Mouse (Mus musculus): ENCODE data around the gene Emc1. TPM values are rescaled to one million over a fixed set of nuclear protein-coding genes. Genes with fewer than 3 reads are reported as not detected.
"Not testable (repeated sequence)": the region's sequence is repeated elsewhere in the genome, so short reads cannot be mapped to it uniquely, and the experiment has no call there.

The Emc1 gene
- polyA plus RNA-seq, 1 experiment from 2014 or later = 14.1 TPM

DNA sequence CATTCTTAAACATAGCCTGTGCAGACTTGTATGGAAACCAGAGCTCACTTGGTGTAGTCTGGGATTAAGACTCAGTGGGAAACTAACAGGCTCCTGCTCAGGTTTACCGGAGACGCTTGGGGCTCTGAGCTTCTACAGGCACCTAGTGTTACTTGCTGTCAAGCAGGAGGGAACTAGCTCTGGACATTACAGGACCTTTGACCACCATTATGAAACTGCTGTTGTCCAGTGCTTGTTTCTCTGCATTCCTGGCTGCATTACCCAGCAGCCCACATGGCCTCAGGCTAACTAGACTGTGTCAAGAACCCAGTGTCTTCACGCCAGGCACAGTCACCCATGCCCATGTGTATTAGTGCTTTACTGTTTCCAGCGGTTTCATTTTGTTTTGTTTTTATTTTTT is 20.7 kb downstream of the Emc1 start:
- ATAC-seq (ENCODE audit: low read depth) = no peak
- Histone ChIP-seq H3K4me3 (ENCODE audit: low read depth, low read length) (no peak overlapping the region), H3K9ac (ENCODE audit: low read depth, low read length) (no peak overlapping the region), H3K4me1 (ENCODE audit: control insufficient read depth, insufficient read depth, low read length) (no peaks in the 10 kb centered on the region), H3K27ac (replicated peaks; ENCODE audit: low read depth, low read length) (no peak overlapping the region), H3K9me3 (ENCODE audit: control insufficient read depth, low read length) (no peaks in the 10 kb centered on the region), H3K36me3 (ENCODE audit: control insufficient read depth, insufficient read depth, low read length) (peaks cover 83% of the 10 kb centered on the region), H3K27me3 (replicated peaks; ENCODE audit: control insufficient read depth, insufficient read depth, low read length) (no peaks in the 10 kb centered on the region), H3K4me2 (ENCODE audit: low read depth, low read length) (no peak overlapping the region)
- WGBS = 80% methylated on average over 4 of the region's 4 CpGs
- no peak for DNase-seq (ENCODE audit: low spot score)

DNA sequence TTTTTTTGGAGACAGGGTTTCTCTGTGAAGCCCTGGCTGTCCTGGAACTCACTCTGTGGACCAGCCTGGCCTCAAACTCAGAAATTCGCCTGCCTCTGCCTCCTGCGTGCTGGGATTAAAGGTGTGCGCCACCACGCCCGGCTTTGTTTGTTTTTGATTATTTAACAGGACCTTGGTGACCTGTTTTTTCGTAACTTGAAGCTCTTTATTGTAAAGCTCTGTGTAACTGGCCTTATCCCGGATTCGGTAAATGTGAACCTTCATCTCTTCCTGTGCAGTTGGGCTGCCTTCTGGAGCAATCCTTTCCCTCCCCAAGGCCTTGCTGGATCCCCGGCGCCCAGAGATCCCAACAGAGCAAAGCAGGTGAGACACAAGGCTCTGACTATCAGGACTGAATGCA is 21.1 kb downstream of the Emc1 start:
- Histone ChIP-seq H3K27me3 (replicated peaks; ENCODE audit: control insufficient read depth, insufficient read depth, low read length) (no peaks in the 10 kb centered on the region), H3K9ac (ENCODE audit: low read depth, low read length) (no peak overlapping the region), H3K9me3 (ENCODE audit: control insufficient read depth, low read length) (no peaks in the 10 kb centered on the region), H3K27ac (replicated peaks; ENCODE audit: low read depth, low read length) (no peak overlapping the region), H3K4me1 (ENCODE audit: control insufficient read depth, insufficient read depth, low read length) (no peaks in the 10 kb centered on the region), H3K36me3 (ENCODE audit: control insufficient read depth, insufficient read depth, low read length) (peaks cover 79% of the 10 kb centered on the region), H3K4me2 (ENCODE audit: low read depth, low read length) (no peak overlapping the region), H3K4me3 (ENCODE audit: low read depth, low read length) (no peak overlapping the region)
- WGBS = 89% methylated on average over 10 of the region's 10 CpGs
- ATAC-seq (ENCODE audit: low read depth) (no peak), DNase-seq (ENCODE audit: low spot score) (no peak)

DNA sequence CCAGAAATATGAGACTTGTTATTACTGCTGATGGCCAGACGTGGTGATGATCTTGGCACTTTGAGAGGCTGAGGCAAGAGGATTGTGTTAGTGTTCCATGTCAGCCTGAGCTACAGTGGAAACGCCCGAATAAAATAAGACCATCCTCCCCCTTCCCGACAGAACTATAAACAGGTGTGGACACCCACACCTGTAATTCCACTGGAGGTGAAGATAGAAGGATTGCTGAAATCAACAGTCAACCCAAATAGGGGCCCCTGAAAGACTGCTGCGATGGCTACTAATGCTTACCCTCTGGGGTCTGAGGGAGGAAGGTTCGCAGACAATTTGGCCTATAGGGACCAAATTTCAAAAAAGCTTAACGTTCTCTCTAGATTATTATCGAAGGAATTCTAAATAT is 27.3 kb downstream of the Emc1 start:
- no peaks in the 10 kb centered on the region for H3K27me3 ChIP-seq (replicated peaks; ENCODE audit: control insufficient read depth, insufficient read depth, low read length)
- DNase-seq (ENCODE audit: low spot score) = no peak
- H3K9me3 ChIP-seq (ENCODE audit: control insufficient read depth, low read length) = no peaks in the 10 kb centered on the region
- WGBS = 12% methylated on average over 8 of the region's 8 CpGs
- peaks cover 12% of the 10 kb centered on the region; the same call in 1 of the 2 replicates for H3K4me1 ChIP-seq (ENCODE audit: control insufficient read depth, insufficient read depth, low read length)
- ATAC-seq (ENCODE audit: low read depth) = no peak
- H3K36me3 ChIP-seq (ENCODE audit: control insufficient read depth, insufficient read depth, low read length) = peaks cover 26% of the 10 kb centered on the region
- peak overlapping the region; percentile 81 for H3K4me2 ChIP-seq (ENCODE audit: low read depth, low read length)
- peak overlapping the region; percentile 90 for H3K27ac ChIP-seq (replicated peaks; ENCODE audit: low read depth, low read length)
- peak overlapping the region; percentile 91 for H3K9ac ChIP-seq (ENCODE audit: low read depth, low read length)
- peak overlapping the region; percentile 91 for H3K4me3 ChIP-seq (ENCODE audit: low read depth, low read length)

DNA sequence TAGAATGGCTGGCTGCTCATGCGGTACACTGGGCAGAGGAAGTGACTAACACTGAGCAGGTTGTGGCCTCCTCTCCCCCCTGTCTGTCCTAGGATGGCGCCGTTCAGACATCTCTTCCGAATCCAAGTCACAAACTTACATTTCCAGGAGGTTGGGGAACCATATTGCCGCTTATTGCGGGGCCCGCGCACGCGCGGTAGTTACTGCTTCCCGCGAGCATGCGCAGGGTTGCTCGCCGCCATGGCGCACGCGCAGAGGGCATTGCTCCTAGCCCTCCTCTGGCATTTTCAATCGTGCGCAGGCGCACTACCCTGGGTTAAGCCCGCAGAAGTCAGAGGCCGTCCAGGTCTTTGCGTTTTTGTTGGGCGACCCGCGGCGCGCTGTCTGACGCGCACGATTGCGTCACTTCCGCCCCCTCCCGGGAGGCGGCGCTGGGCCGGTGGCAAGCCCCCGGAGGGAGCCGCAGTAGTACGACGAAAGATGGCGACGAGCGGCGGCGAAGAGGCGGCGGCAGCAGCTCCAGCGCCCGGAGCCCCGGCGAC is 27.9 kb downstream of the Emc1 start:
- 0% methylated on average over 30 of the region's 54 CpGs for WGBS
- DNase-seq (ENCODE audit: low spot score) (peak; percentile 99), ATAC-seq (ENCODE audit: low read depth) (peak; percentile 97)
- Histone ChIP-seq H3K27me3 (replicated peaks; ENCODE audit: control insufficient read depth, insufficient read depth, low read length) (no peaks in the 10 kb centered on the region), H3K4me1 (ENCODE audit: control insufficient read depth, insufficient read depth, low read length) (peaks cover 12% of the 10 kb centered on the region; the same call in 1 of the 2 replicates), H3K36me3 (ENCODE audit: control insufficient read depth, insufficient read depth, low read length) (peaks cover 20% of the 10 kb centered on the region), H3K4me3 (ENCODE audit: low read depth, low read length) (peak overlapping the region; percentile 91), H3K27ac (replicated peaks; ENCODE audit: low read depth, low read length) (peak overlapping the region; percentile 90), H3K9ac (ENCODE audit: low read depth, low read length) (peak overlapping the region; percentile 91), H3K4me2 (ENCODE audit: low read depth, low read length) (peak overlapping the region; percentile 94), H3K9me3 (ENCODE audit: control insufficient read depth, low read length) (no peaks in the 10 kb centered on the region)

DNA sequence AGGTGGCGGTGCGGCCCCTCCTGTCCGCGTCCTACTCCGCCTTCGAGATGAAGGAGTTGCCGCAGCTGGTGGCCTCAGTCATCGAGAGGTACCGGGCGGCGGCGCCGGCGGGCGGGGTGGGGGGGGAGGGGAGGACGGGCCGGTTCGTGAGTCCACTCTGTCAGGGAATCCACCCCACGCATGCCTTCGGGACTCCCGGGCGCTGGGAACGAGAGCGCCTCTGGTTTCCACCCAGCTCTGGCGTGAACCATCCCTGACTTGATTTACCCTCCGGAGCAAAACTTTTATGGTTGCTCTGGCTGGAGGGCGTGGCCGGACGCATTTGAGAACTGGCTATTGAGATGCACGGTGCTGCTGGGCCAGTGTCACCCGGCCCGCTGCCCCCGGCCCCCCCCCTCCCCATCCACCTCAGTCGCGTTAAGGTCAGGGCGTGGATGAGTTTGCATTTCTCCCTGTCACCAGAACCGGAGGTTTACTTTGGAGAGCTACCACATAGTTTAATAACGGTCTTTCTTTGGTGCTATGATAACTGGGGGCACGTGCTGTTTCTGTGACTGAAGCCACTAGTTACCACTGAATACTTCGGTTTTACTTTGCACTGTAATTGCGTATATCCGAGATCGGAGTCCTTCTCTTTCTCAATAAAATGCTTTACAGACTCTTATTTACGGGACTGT is 28.5 kb downstream of the Emc1 start:
- Histone ChIP-seq H3K9me3 (ENCODE audit: control insufficient read depth, low read length) (no peaks in the 10 kb centered on the region), H3K4me2 (ENCODE audit: low read depth, low read length) (peak overlapping the region; percentile 94), H3K4me1 (ENCODE audit: control insufficient read depth, insufficient read depth, low read length) (peaks cover 12% of the 10 kb centered on the region; the same call in 1 of the 2 replicates), H3K4me3 (ENCODE audit: low read depth, low read length) (peak overlapping the region; percentile 91), H3K9ac (ENCODE audit: low read depth, low read length) (peak overlapping the region; percentile 90), H3K27me3 (replicated peaks; ENCODE audit: control insufficient read depth, insufficient read depth, low read length) (no peaks in the 10 kb centered on the region), H3K36me3 (ENCODE audit: control insufficient read depth, insufficient read depth, low read length) (peaks cover 14% of the 10 kb centered on the region), H3K27ac (replicated peaks; ENCODE audit: low read depth, low read length) (peak overlapping the region; percentile 83)
- DNase-seq (ENCODE audit: low spot score) = no peak
- 6% methylated on average over 17 of the region's 44 CpGs for WGBS
- ATAC-seq (ENCODE audit: low read depth) = no peak; the same call in 1 of the 2 replicates

DNA sequence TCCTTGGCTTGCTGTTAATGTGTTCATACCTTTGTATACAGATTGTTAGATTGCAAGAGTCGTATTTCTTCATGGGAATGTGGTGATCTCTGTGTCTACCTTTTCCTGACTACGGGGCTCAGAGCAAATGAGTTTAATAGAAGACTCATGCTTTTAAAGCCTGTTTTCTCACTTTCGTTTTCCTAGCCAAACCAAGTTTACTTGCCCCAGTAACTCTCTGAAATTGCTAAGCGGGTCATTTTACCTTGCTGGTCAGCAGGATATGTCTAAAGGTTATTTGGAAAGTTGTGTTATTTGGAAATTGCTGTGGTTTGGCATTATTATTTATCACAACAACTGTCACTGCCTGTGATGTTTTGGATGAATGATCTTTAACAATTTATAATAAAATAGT is 29.1 kb downstream of the Emc1 start:
- Histone ChIP-seq H3K36me3 (ENCODE audit: control insufficient read depth, insufficient read depth, low read length) (peaks cover 9% of the 10 kb centered on the region), H3K4me2 (ENCODE audit: low read depth, low read length) (peak overlapping the region; percentile 94), H3K9ac (ENCODE audit: low read depth, low read length) (peak overlapping the region; percentile 90), H3K27me3 (replicated peaks; ENCODE audit: control insufficient read depth, insufficient read depth, low read length) (no peaks in the 10 kb centered on the region), H3K4me3 (ENCODE audit: low read depth, low read length) (peak overlapping the region; percentile 91), H3K4me1 (ENCODE audit: control insufficient read depth, insufficient read depth, low read length) (peaks cover 12% of the 10 kb centered on the region; the same call in 1 of the 2 replicates), H3K9me3 (ENCODE audit: control insufficient read depth, low read length) (no peaks in the 10 kb centered on the region), H3K27ac (replicated peaks; ENCODE audit: low read depth, low read length) (no peak overlapping the region)
- DNase-seq (ENCODE audit: low spot score) (no peak), ATAC-seq (ENCODE audit: low read depth) (no peak)
- WGBS = 46% methylated on average over 4 of the region's 4 CpGs

DNA sequence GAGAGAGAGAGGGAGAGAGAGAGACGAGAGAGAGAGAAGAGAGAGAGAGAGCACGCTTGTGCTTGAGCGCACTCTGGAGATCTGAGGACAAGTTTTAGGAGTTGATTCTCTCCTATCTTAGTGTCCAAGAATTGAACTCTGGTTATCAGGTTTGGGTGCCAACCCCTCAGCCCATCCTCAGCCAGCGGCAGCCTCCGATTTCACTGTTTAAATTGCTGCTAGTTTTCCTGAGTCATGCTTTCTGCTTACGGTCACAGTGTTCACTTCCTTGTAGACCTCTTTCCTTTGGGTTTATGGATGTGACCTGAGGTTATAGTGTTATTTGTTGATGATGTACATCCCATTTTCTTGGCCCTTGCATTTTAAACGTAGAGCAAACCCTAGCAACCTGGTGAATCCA is 29.8 kb downstream of the Emc1 start:
- Histone ChIP-seq H3K9me3 (ENCODE audit: control insufficient read depth, low read length) (no peaks in the 10 kb centered on the region), H3K4me1 (ENCODE audit: control insufficient read depth, insufficient read depth, low read length) (peaks cover 12% of the 10 kb centered on the region; the same call in 1 of the 2 replicates), H3K27ac (replicated peaks; ENCODE audit: low read depth, low read length) (no peak overlapping the region), H3K36me3 (ENCODE audit: control insufficient read depth, insufficient read depth, low read length) (peaks cover 1% of the 10 kb centered on the region), H3K4me2 (ENCODE audit: low read depth, low read length) (peak overlapping the region; percentile 94; the same call in 1 of the 2 replicates), H3K4me3 (ENCODE audit: low read depth, low read length) (peak overlapping the region; percentile 91; the same call in 1 of the 2 replicates), H3K9ac (ENCODE audit: low read depth, low read length) (no peak overlapping the region), H3K27me3 (replicated peaks; ENCODE audit: control insufficient read depth, insufficient read depth, low read length) (no peaks in the 10 kb centered on the region)
- WGBS = 86% methylated on average over 7 of the region's 7 CpGs
- DNase-seq (ENCODE audit: low spot score) (no peak), ATAC-seq (ENCODE audit: low read depth) (no peak)

DNA sequence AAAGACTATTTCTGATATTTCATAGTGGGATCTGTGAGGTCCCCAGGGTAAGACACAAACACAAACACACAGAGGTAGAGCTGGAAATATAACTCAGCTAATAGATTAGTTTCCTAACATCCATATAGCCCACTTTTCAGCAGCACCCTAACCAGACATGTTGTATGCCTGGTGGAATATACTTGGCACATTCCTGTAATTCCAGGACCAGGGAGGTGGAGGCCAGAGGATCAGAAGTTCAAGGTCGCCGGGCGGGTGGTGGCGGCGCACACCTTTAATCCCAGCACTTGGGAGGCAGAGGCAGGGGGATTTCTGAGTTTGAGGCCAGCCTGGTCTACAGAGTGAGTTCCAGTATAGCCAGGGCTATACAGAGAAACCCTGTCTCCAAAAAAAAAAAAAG is 33.5 kb downstream of the Emc1 start:
- H3K9me3 ChIP-seq (ENCODE audit: control insufficient read depth, low read length); ATAC-seq (ENCODE audit: low read depth); H3K9ac ChIP-seq (ENCODE audit: low read depth, low read length); H3K4me3 ChIP-seq (ENCODE audit: low read depth, low read length); H3K4me2 ChIP-seq (ENCODE audit: low read depth, low read length); H3K27me3 ChIP-seq (replicated peaks; ENCODE audit: control insufficient read depth, insufficient read depth, low read length); H3K4me1 ChIP-seq (ENCODE audit: control insufficient read depth, insufficient read depth, low read length); DNase-seq (ENCODE audit: low spot score): not testable (repeated sequence)
- H3K36me3 ChIP-seq (ENCODE audit: control insufficient read depth, insufficient read depth, low read length) = peaks cover 18% of the 10 kb centered on the region; the same call in 1 of the 2 replicates
- H3K27ac ChIP-seq (replicated peaks; ENCODE audit: low read depth, low read length) = 0 out of 2 replicates have a peak overlapping the region, but pooled peaks have one; percentile 15
- WGBS = 91% methylated on average over 5 of the region's 5 CpGs

Data from embryonic facial prominence, embryonic 14.5 days (tissue).